Mouse (Mus musculus) layer of hippocampus, postnatal 36 days (tissue): ENCODE data around the gene Tnr. TPM values are rescaled to one million over a fixed set of nuclear protein-coding genes. Genes with fewer than 3 reads are reported as not detected.
A peak's percentile ranks its signal among the peaks of the same experiment; 100 is the strongest.

ENCODE experiments used
- DNase-seq, 2 experiments: peaks; one replicate each; pipeline ENCODE4 v3.0.0; 2022
- total RNA-seq, 2 experiments: library from RNA; stranded (reverse); gene quantifications; 2 replicates each; pipeline ENCODE4 v1.2.3; 2021

Tnr gene
- total RNA-seq, 2 experiments from 2014 or later, result 150 to 178 TPM

- peak; percentile 17 to 29 for DNase-seq
Observed at GRCm38 (mm10) chr1:159879866-159880265, 356.3 kb downstream of the Tnr start.

GRCm38 (mm10) chr1:159885476-159885875, 361.9 kb downstream of the Tnr start:
- no peak for DNase-seq

- no peak for DNase-seq
Observed at GRCm38 (mm10) chr1:159888611-159889010, 365.0 kb downstream of the Tnr start.

- DNase-seq, result no peak
Observed at GRCm38 (mm10) chr1:159889012-159889765, 365.6 kb downstream of the Tnr start.

- no peak for DNase-seq
Observed at GRCm38 (mm10) chr1:159890524-159890923, 367.0 kb downstream of the Tnr start.

GRCm38 (mm10) chr1:159895094-159895493, 371.5 kb downstream of the Tnr start:
- no peak for DNase-seq

- DNase-seq, result no peak
Observed at GRCm38 (mm10) chr1:159899991-159900390, 376.4 kb downstream of the Tnr start.

- no peak for DNase-seq
Observed at GRCm38 (mm10) chr1:159900639-159901038, 377.1 kb downstream of the Tnr start.

- no peak for DNase-seq
Observed at GRCm38 (mm10) chr1:159901366-159902119, 378.0 kb downstream of the Tnr start.

GRCm38 (mm10) chr1:159902120-159902497, 378.5 kb downstream of the Tnr start:
- no peak for DNase-seq

GRCm38 (mm10) chr1:159911006-159911405, 387.4 kb downstream of the Tnr start:
- no peak for DNase-seq

- DNase-seq, result no peak
Observed at GRCm38 (mm10) chr1:159914726-159915125, 391.2 kb downstream of the Tnr start.

GRCm38 (mm10) chr1:159920571-159920970, 397.0 kb downstream of the Tnr start:
- DNase-seq, result no peak

GRCm38 (mm10) chr1:159923010-159923409, 399.4 kb downstream of the Tnr start:
- DNase-seq, result no peak

GRCm38 (mm10) chr1:159924105-159924504, 400.5 kb downstream of the Tnr start:
- no peak for DNase-seq

- DNase-seq, result no peak
Observed at GRCm38 (mm10) chr1:159924684-159925083, 401.1 kb downstream of the Tnr start.

- no peak for DNase-seq
Observed at GRCm38 (mm10) chr1:159928681-159929335, 405.2 kb downstream of the Tnr start.

GRCm38 (mm10) chr1:159932092-159932491, 408.5 kb downstream of the Tnr start:
- no peak for DNase-seq

- no peak for DNase-seq
Observed at GRCm38 (mm10) chr1:159932598-159932997, 409.0 kb downstream of the Tnr start.

- DNase-seq, result no peak
Observed at GRCm38 (mm10) chr1:159938449-159938848, 414.9 kb downstream of the Tnr start.

- no peak for DNase-seq
Observed at GRCm38 (mm10) chr1:159939335-159939734, 415.8 kb downstream of the Tnr start.

GRCm38 (mm10) chr1:159953526-159953925, 430.0 kb downstream of the Tnr start:
- DNase-seq, result no peak

- DNase-seq, result no peak
Observed at GRCm38 (mm10) chr1:159963351-159963750, 439.8 kb downstream of the Tnr start.
